Mouse (Mus musculus) E14TG2a.4 (cell line): ENCODE measurements around the gene Cntd1.

Experiments
- H3K27me3 ChIP-seq: 2 replicates; pipeline ENCODE4 v1.6.1; 2014; ENCODE audit warnings: low read length, control low read depth; ENCODE audit not compliant: insufficient read depth
- H3K36me3 ChIP-seq: 2 replicates; pipeline ENCODE4 v1.6.1; 2014; ENCODE audit warnings: low read length, control low read depth; ENCODE audit not compliant: insufficient read depth
- H3K4me1 ChIP-seq: replicated peaks from 2 replicates; pipeline ENCODE4 v1.6.1; 2014; ENCODE audit warnings: low read depth, low read length, control low read depth
- H3K4me3 ChIP-seq: replicated peaks from 2 replicates; pipeline ENCODE4 v1.5.1; 2014; ENCODE audit warnings: mild to moderate bottlenecking, low read length
- H3K9me3 ChIP-seq: 2 replicates; pipeline ENCODE4 v1.6.1; 2014; ENCODE audit warnings: low read length, control low read depth
- CTCF ChIP-seq: conservative IDR thresholded peaks from 2 replicates; pipeline ENCODE4 v1.5.1; 2014; ENCODE audit warnings: low read length
- NANOG ChIP-seq: IDR thresholded peaks from 2 replicates; pipeline ENCODE4 v1.6.1; 2014; ENCODE audit warnings: borderline replicate concordance, low read length, mixed read lengths
- POU5F1 ChIP-seq: IDR thresholded peaks from 2 replicates; pipeline ENCODE4 v1.6.1; 2014; ENCODE audit warnings: low read length, borderline replicate concordance

The Cntd1 gene

DNA sequence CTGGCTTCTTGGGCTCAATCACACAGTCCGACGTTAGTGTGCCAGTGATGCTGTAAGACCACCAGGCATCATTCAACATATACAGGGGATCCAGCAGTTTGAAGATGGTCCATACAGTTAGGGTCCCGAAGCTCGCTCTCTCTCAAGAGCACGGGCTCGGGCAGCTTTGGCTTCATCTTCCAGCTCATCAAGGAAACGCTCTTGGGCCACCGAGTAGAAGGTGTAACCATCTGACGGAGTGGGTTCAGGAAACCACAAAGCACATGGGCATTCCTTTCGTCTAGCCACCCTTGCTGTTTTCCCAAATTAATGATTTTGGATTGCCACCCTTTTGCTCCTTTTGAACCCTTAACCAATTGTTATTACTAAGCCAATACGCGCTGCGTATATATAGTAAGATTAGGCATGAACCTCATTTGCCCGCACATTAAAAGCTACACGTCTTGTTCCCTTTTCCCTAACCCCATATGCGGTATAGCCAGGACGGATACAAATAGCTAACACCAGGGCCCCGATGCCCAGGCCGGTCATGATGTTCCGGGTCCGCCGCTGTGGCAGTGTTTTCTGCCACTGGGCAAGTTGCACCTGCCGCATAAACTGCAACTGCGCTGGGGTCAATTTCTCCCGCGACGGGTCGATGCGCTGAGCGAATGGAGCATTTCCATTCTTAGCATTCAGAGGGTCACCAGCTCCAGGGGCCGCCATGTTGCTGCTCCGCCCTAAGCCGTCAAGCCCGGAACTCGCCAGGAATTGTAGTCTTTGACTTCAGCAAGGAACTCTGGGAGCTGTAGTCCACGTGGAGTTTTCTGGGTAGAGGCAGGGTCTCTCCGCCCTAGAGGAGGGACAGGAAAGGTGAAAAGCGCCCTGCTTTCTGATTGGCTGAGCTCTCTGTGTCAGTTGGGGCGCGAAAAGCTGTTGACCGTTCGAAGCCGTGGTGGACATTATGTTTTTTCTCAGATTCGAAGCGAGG is at the start of gene Cntd1, which contains the start of gene Coa3:
TSS of gene Cntd1 (plus strand) at position 790 of the 970 bp plus-strand sequence.
TSS of gene Coa3 (minus strand) at position 892 of the 970 bp plus-strand sequence.
- H3K4me3 ChIP-seq = peak within 1 kb of the TSS; percentile 96
- TF ChIP-seq POU5F1 (no peak), CTCF (no peak), NANOG (no peak)
- no peaks in the 10 kb centered on the region for H3K9me3 ChIP-seq

DNA sequence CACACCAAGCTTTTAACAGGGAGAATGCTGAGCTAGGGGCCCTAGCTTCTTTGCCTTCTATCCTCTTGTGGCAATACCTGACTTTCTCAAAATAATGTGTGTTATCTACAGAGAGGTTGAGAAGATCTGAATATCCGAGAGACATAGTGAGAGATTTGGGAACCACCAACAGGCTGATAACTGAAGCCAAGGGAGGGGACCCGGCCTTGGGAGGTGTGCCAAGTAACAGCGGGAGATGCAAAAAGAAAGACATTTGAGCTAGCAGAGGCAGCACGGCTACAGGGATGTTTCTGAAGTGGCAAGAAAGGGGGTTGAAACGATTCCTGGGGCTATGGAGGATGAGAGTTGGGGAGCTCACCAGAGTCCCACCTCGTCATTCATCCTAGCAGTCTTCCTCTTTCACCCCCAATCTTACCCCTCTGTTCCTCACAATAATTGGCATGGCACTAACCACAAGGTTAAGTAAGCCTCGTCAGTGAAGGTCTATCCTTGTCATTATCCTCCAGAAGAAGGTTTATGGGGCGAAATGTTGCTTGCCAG is 49.4 kb upstream of the Cntd1 start:
- H3K4me3 ChIP-seq = peak overlapping the region; percentile 23
- peaks cover 79% of the 10 kb centered on the region for H3K4me1 ChIP-seq
- peaks cover 3% of the 10 kb centered on the region; the same call in 1 of the 2 replicates for H3K36me3 ChIP-seq
- H3K9me3 ChIP-seq = peaks cover 7% of the 10 kb centered on the region; the same call in 1 of the 2 replicates
- TF ChIP-seq CTCF = no peak
- TF ChIP-seq NANOG = no peak
- TF ChIP-seq POU5F1 = no peak
- no peaks in the 10 kb centered on the region for H3K27me3 ChIP-seq

More for the DNA sequence above, at the start of gene Cntd1, which contains the start of gene Coa3:
- H3K27me3 ChIP-seq = peaks cover 50% of the 10 kb centered on the region
- peaks cover 16% of the 10 kb centered on the region for H3K36me3 ChIP-seq
- H3K4me1 ChIP-seq = peaks cover 55% of the 10 kb centered on the region

DNA sequence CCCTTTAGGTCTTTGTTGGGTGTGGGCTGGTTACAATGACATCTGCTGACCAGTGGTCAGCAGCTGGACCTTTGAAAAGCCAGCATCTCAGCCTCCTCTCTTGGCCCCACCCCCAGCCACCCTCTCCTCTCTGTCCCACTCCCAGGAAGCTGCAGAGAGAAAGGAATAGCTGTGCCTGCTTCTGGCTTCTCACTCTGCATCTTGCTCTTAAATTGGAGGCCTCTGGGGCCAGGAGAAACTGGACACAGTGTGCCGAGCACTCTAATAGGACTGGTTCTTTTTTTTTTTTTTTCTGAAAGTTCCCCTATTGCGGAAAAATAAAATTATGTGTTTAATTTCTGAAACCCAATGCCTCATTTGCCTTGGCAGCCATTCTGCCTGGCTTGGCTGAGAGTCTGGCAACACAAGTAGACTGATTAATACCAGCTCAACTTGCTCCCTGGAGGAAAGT is 48.7 kb upstream of the Cntd1 start:
- Histone ChIP-seq H3K4me3 (0 out of 2 replicates have a peak overlapping the region, but pooled peaks have one; percentile 23), H3K4me1 (peaks cover 75% of the 10 kb centered on the region), H3K36me3 (no peaks in the 10 kb centered on the region), H3K9me3 (peaks cover 7% of the 10 kb centered on the region; the same call in 1 of the 2 replicates), H3K27me3 (no peaks in the 10 kb centered on the region)
- TF ChIP-seq POU5F1 = no peak
- TF ChIP-seq NANOG = no peak
- no peak for TF ChIP-seq CTCF

DNA sequence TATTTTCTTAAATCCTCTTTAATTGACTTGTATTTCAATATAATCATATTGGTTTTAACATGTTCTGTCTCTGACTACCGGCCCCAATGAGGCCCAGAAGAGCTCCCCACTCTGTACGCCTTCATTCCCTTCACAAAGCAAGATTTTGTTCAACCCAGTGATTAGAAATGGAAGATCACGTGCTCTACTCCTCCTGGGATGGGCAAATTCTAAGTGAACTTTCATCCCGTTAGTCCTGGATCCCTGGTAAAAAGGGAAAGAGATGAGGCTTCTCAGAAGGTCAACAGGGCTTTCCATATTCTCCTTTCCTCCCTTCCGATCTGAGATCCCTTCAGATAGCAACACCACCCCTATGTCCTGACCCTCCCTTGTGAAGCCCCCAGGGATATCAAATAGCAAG is 48.3 kb upstream of the Cntd1 start:
- H3K4me1 ChIP-seq = peaks cover 72% of the 10 kb centered on the region
- H3K9me3 ChIP-seq = peaks cover 7% of the 10 kb centered on the region; the same call in 1 of the 2 replicates
- no peak for TF ChIP-seq POU5F1
- no peak for TF ChIP-seq CTCF
- no peak for TF ChIP-seq NANOG
- H3K36me3 ChIP-seq = no peaks in the 10 kb centered on the region
- H3K4me3 ChIP-seq = peak overlapping the region; percentile 43; the same call in 1 of the 2 replicates
- H3K27me3 ChIP-seq = no peaks in the 10 kb centered on the region

DNA sequence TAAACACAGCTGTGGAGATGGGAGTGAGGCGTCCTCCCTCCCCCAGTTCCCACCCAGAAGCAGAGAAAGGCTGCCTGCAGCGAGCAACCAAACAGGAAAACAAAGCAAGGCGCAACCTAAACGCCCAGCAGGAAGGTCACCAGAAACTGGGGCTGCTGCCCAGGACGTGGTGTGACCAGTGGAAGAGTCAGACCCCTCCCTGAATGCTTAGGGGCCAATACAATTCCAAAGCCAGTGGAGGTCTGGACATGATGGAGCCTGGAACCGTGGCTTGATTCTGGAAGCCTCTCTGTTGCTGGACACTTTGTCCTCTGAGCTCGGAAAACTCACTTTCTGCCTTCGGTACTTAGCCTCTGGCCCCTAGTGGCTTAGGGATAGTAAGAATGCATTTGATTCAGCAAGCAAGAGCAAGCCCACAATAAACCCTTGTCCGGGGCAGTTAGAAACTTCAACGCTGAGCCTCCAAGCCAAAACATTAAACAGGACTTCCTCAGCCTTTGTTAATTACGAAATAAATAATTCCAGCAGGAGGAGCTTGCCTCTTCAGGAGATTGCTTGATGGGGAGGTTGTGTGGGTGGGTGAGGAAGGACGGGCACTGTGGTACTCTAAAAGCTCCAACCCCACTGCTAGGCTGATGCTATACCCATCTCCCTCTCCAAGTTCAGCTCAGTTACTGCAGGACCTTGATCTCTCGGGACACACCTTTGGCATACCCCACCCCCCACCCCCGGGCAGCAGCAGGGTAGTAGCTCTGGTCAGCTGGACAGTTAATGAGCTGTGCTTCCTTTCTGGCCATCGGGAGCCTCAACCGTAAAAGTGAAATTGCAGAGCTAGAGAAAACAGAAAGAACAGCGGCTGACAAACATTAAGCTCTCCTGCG is 47.6 kb upstream of the Cntd1 start:
- Histone ChIP-seq H3K27me3 (no peaks in the 10 kb centered on the region), H3K4me3 (peak overlapping the region; percentile 43; the same call in 1 of the 2 replicates), H3K36me3 (no peaks in the 10 kb centered on the region), H3K9me3 (peaks cover 7% of the 10 kb centered on the region; the same call in 1 of the 2 replicates), H3K4me1 (peaks cover 69% of the 10 kb centered on the region)
- TF ChIP-seq NANOG (no peak), POU5F1 (no peak), CTCF (no peak)

DNA sequence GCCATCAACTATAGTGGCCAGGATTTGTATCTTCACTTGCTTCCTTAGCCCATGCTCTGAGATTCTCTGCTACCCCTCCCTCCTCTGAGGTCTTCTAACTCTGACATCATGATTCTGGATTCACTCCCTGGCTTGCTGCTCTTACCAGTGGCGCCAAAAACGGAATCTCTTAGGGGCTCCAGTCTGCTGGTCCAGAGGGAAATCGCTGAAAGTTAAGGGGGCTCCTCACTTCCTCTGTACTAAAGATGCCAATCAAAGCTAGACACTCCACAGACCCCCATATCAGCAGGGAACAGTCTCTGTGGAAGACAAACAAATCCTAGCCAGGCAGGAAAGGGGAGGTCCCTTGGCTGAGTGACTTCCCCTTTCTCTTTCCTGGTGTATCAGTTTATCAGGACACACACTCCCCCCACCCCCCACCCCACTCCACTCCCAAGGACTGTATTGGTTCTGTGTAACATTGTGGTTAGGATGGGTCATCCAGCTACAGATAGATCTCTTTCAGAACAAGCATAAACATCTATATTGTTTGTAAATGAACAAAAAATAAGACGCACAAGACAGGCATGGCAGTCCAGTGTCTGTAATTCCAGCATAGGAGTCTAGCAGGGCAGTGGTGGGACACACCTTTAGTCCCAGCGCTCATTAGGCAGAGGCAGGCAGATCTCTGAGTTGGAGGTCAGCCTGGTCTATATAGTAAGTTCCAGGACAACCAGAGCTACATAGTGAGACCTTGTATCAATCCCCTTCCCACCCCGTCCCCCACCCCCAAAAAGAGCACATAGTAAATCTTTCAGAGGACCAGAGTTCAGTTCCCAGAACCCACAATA is 46.6 kb upstream of the Cntd1 start:
- peaks cover 7% of the 10 kb centered on the region; the same call in 1 of the 2 replicates for H3K9me3 ChIP-seq
- H3K4me1 ChIP-seq = peaks cover 69% of the 10 kb centered on the region
- H3K27me3 ChIP-seq = no peaks in the 10 kb centered on the region
- TF ChIP-seq NANOG (no peak), CTCF (no peak), POU5F1 (no peak)
- no peak overlapping the region for H3K4me3 ChIP-seq
- H3K36me3 ChIP-seq = no peaks in the 10 kb centered on the region

DNA sequence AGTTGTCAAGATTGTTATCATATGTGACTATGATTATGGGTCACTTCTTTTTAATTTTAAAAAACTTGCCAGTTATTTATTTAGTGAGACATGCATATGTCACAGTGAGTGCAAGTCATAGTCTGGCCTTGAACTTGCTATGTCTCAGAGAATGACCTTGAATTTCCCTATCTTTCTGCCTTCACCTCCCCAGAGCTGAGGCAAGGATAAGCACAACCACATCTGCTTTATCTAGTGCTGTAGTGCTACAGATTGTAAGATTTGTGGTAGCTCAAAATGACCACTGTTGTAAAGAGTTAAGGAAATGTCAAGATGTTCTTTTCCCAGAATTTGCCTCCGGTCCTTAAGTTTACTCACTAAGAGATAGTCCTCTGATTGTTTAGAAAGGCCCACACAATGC is 45.6 kb upstream of the Cntd1 start:
- H3K4me3 ChIP-seq = no peak overlapping the region
- H3K9me3 ChIP-seq = peaks cover 7% of the 10 kb centered on the region; the same call in 1 of the 2 replicates
- no peak for TF ChIP-seq CTCF
- no peak for TF ChIP-seq POU5F1
- no peak for TF ChIP-seq NANOG
- no peaks in the 10 kb centered on the region for H3K36me3 ChIP-seq
- no peaks in the 10 kb centered on the region for H3K27me3 ChIP-seq
- H3K4me1 ChIP-seq = peaks cover 64% of the 10 kb centered on the region
